25 mouse cellular contexts compared by ENCODE assay signal in genomic region chr6:116178376-116178775, GRCm38 (mm10).
"Had no signal": no experiment of that assay in that cellular context is flagged by ENCODE, and none has a peak within 500 bp of the region (broad histone marks: within the 10 kb centered on the region; RNA-seq: fewer than 3 reads in every experiment).

No protein-coding gene starts in this region.

- DNase-seq: forebrain, postnatal 0 days; gastrocnemius, postnatal 14 days; gastrocnemius, postnatal 36 days; heart, adult 18-20 months; heart, postnatal 14 days; heart, postnatal 36 days; kidney, adult 18-20 months; kidney, adult 9 months; kidney, postnatal 25 days; kidney, postnatal 4 days; layer of hippocampus, adult 9-11 months; layer of hippocampus, postnatal 36 days; left cerebral cortex, postnatal 4 days had no signal

- H3K4me2 ChIP-seq: heart, embryonic 11.5 days; heart, embryonic 13.5 days; heart, embryonic 15.5 days; hindbrain, embryonic 13.5 days; hindbrain, embryonic 15.5 days; kidney, embryonic 15.5 days; limb, embryonic 13.5 days; limb, embryonic 15.5 days; liver, embryonic 12.5 days had no signal

- H3K9ac ChIP-seq: forebrain, postnatal 0 days; heart, embryonic 13.5 days; heart, embryonic 15.5 days; hindbrain, embryonic 13.5 days; hindbrain, embryonic 15.5 days; kidney, embryonic 15.5 days; limb, embryonic 13.5 days; limb, embryonic 15.5 days; liver, embryonic 12.5 days; liver, embryonic 14.5 days had no signal

- H3K27ac ChIP-seq: heart, embryonic 13.5 days; heart, embryonic 15.5 days; hindbrain, embryonic 13.5 days; hindbrain, embryonic 15.5 days; hindbrain, postnatal 0 days; kidney, embryonic 15.5 days; kidney, postnatal 0 days; limb, embryonic 13.5 days; limb, embryonic 15.5 days; liver, embryonic 12.5 days; liver, embryonic 14.5 days had no signal

- H3K27me3 ChIP-seq: heart, embryonic 13.5 days; heart, embryonic 15.5 days; hindbrain, embryonic 13.5 days; hindbrain, embryonic 15.5 days; kidney, embryonic 15.5 days; limb, embryonic 13.5 days; limb, embryonic 15.5 days; liver, embryonic 12.5 days had no signal

- H3K4me1 ChIP-seq: hindbrain, embryonic 15.5 days; kidney, embryonic 15.5 days; limb, embryonic 13.5 days; limb, embryonic 15.5 days had no signal

- H3K4me3 ChIP-seq: heart, embryonic 13.5 days; heart, embryonic 15.5 days; hindbrain, embryonic 13.5 days; hindbrain, embryonic 15.5 days; kidney, embryonic 15.5 days; limb, embryonic 13.5 days; limb, embryonic 15.5 days; liver, embryonic 12.5 days had no signal

- H3K9me3 ChIP-seq: heart, embryonic 13.5 days; heart, embryonic 15.5 days; hindbrain, embryonic 13.5 days; hindbrain, embryonic 15.5 days; kidney, embryonic 15.5 days; limb, embryonic 13.5 days; limb, embryonic 15.5 days; liver, embryonic 12.5 days had no signal

- ATAC-seq: forebrain, postnatal 0 days; hindbrain, postnatal 0 days; liver, embryonic 12.5 days had no signal

- H3K36me3 ChIP-seq: heart, embryonic 15.5 days had no signal
